Mouse (Mus musculus): Measurements from ENCODE around the gene Ppargc1a. TPM values are rescaled to one million over a fixed set of nuclear protein-coding genes. Genes with fewer than 3 reads are reported as not detected.

Gene Ppargc1a
- polyA plus RNA-seq, 1 experiment from 2014 or later = 51.5 TPM

- H3K9ac ChIP-seq = no peak overlapping the region
- no peak overlapping the region for H3K4me3 ChIP-seq
- H3K4me1 ChIP-seq (replicated peaks) = peaks cover 22% of the 10 kb centered on the region
- H3K4me2 ChIP-seq = no peak overlapping the region
- H3K27ac ChIP-seq (ENCODE audit: poor library complexity, severe bottlenecking) = no peak overlapping the region
- no peak for ATAC-seq (ENCODE audit: insufficient number of reproducible peaks, low FRiP score)
- H3K36me3 ChIP-seq = no peaks in the 10 kb centered on the region
- no peaks in the 10 kb centered on the region for H3K9me3 ChIP-seq (replicated peaks)
- no peaks in the 10 kb centered on the region for H3K27me3 ChIP-seq (replicated peaks)
- 68% methylated on average over 3 of the region's 3 CpGs for WGBS
Observed at GRCm38 (mm10) chr5:51583632-51584031, 16.1 kb upstream of the Ppargc1a start.

- no peak for ATAC-seq (ENCODE audit: insufficient number of reproducible peaks, low FRiP score)
- H3K27ac ChIP-seq (ENCODE audit: poor library complexity, severe bottlenecking) = no peak overlapping the region
- no peak overlapping the region for H3K4me2 ChIP-seq
- no peak overlapping the region for H3K9ac ChIP-seq
- WGBS = 42% methylated on average over 4 of the region's 4 CpGs
- no peaks in the 10 kb centered on the region for H3K27me3 ChIP-seq (replicated peaks)
- no peaks in the 10 kb centered on the region for H3K36me3 ChIP-seq
- no peak overlapping the region for H3K4me3 ChIP-seq
- no peaks in the 10 kb centered on the region for H3K9me3 ChIP-seq (replicated peaks)
- H3K4me1 ChIP-seq (replicated peaks) = peaks cover 22% of the 10 kb centered on the region
Observed at GRCm38 (mm10) chr5:51583030-51583429, 15.5 kb upstream of the Ppargc1a start.

- Histone ChIP-seq H3K4me1 (replicated peaks) (peaks cover 22% of the 10 kb centered on the region), H3K27ac (ENCODE audit: poor library complexity, severe bottlenecking) (no peak overlapping the region), H3K27me3 (replicated peaks) (no peaks in the 10 kb centered on the region), H3K9ac (no peak overlapping the region), H3K36me3 (no peaks in the 10 kb centered on the region), H3K4me3 (no peak overlapping the region), H3K4me2 (no peak overlapping the region), H3K9me3 (replicated peaks) (no peaks in the 10 kb centered on the region)
- no peak for ATAC-seq (ENCODE audit: insufficient number of reproducible peaks, low FRiP score)
- WGBS = 67% methylated on average over 5 of the region's 5 CpGs
Observed at GRCm38 (mm10) chr5:51582618-51583017, 15.1 kb upstream of the Ppargc1a start.

- Histone ChIP-seq H3K4me1 (replicated peaks) (no peaks in the 10 kb centered on the region), H3K9me3 (replicated peaks) (no peaks in the 10 kb centered on the region), H3K4me3 (no peak overlapping the region), H3K27ac (ENCODE audit: poor library complexity, severe bottlenecking) (no peak overlapping the region), H3K9ac (no peak overlapping the region), H3K36me3 (no peaks in the 10 kb centered on the region), H3K27me3 (replicated peaks) (no peaks in the 10 kb centered on the region), H3K4me2 (no peak overlapping the region)
- WGBS = 80% methylated on average over 1 of the region's 1 CpGs
- no peak for ATAC-seq (ENCODE audit: insufficient number of reproducible peaks, low FRiP score)
Observed at GRCm38 (mm10) chr5:51577594-51577993, 10.1 kb upstream of the Ppargc1a start.

GRCm38 (mm10) chr5:51573770-51574169 lies 6.2 kb upstream of the Ppargc1a start:
- Histone ChIP-seq H3K9ac (no peak overlapping the region), H3K4me1 (replicated peaks) (peaks cover 6% of the 10 kb centered on the region; the same call in 1 of the 2 replicates), H3K4me3 (no peak overlapping the region), H3K9me3 (replicated peaks) (no peaks in the 10 kb centered on the region), H3K27ac (ENCODE audit: poor library complexity, severe bottlenecking) (no peak overlapping the region), H3K27me3 (replicated peaks) (no peaks in the 10 kb centered on the region), H3K4me2 (no peak overlapping the region), H3K36me3 (no peaks in the 10 kb centered on the region)
- no peak for ATAC-seq (ENCODE audit: insufficient number of reproducible peaks, low FRiP score)
- WGBS = 48% methylated on average over 2 of the region's 2 CpGs

GRCm38 (mm10) chr5:51568198-51568690 lies 718 bp upstream of the Ppargc1a start:
- no peaks in the 10 kb centered on the region for H3K27me3 ChIP-seq (replicated peaks)
- no peaks in the 10 kb centered on the region for H3K36me3 ChIP-seq
- H3K4me3 ChIP-seq = no peak overlapping the region
- ATAC-seq (ENCODE audit: insufficient number of reproducible peaks, low FRiP score) = no peak
- peak overlapping the region; percentile 85 for H3K27ac ChIP-seq (ENCODE audit: poor library complexity, severe bottlenecking)
- H3K4me2 ChIP-seq = peak overlapping the region; percentile 53; the same call in 1 of the 2 replicates
- no peak overlapping the region for H3K9ac ChIP-seq
- H3K4me1 ChIP-seq (replicated peaks) = peaks cover 18% of the 10 kb centered on the region
- H3K9me3 ChIP-seq (replicated peaks) = no peaks in the 10 kb centered on the region
- 54% methylated on average over 8 of the region's 8 CpGs for WGBS

GRCm38 (mm10) chr5:51565672-51566071 lies 1.9 kb downstream of the Ppargc1a start:
- no peak overlapping the region for H3K4me3 ChIP-seq
- WGBS = 60% methylated on average over 2 of the region's 2 CpGs

GRCm38 (mm10) chr5:51565038-51565437 lies 2.5 kb downstream of the Ppargc1a start:
- H3K36me3 ChIP-seq = no peaks in the 10 kb centered on the region
- H3K27me3 ChIP-seq (replicated peaks) = no peaks in the 10 kb centered on the region

More at GRCm38 (mm10) chr5:51565672-51566071, 1.9 kb downstream of the Ppargc1a start:
- Histone ChIP-seq H3K36me3 (no peaks in the 10 kb centered on the region), H3K4me2 (no peak overlapping the region), H3K9ac (no peak overlapping the region), H3K9me3 (replicated peaks) (no peaks in the 10 kb centered on the region), H3K27ac (ENCODE audit: poor library complexity, severe bottlenecking) (no peak overlapping the region), H3K27me3 (replicated peaks) (no peaks in the 10 kb centered on the region), H3K4me1 (replicated peaks) (peaks cover 18% of the 10 kb centered on the region)
- ATAC-seq (ENCODE audit: insufficient number of reproducible peaks, low FRiP score) = no peak

GRCm38 (mm10) chr5:51563574-51563973 lies 4.0 kb downstream of the Ppargc1a start:
- no peak overlapping the region for H3K9ac ChIP-seq
- 81% methylated on average over 3 of the region's 3 CpGs for WGBS
- H3K36me3 ChIP-seq = no peaks in the 10 kb centered on the region

More at GRCm38 (mm10) chr5:51565038-51565437, 2.5 kb downstream of the Ppargc1a start:
- Histone ChIP-seq H3K4me3 (no peak overlapping the region), H3K4me2 (no peak overlapping the region), H3K27ac (ENCODE audit: poor library complexity, severe bottlenecking) (no peak overlapping the region), H3K9ac (no peak overlapping the region), H3K9me3 (replicated peaks) (no peaks in the 10 kb centered on the region), H3K4me1 (replicated peaks) (peaks cover 18% of the 10 kb centered on the region)
- ATAC-seq (ENCODE audit: insufficient number of reproducible peaks, low FRiP score) = no peak

GRCm38 (mm10) chr5:51557607-51558278 lies 9.8 kb downstream of the Ppargc1a start:
- Histone ChIP-seq H3K27ac (ENCODE audit: poor library complexity, severe bottlenecking) (no peak overlapping the region), H3K4me1 (replicated peaks) (peaks cover 13% of the 10 kb centered on the region), H3K9ac (no peak overlapping the region), H3K9me3 (replicated peaks) (no peaks in the 10 kb centered on the region), H3K4me2 (no peak overlapping the region), H3K36me3 (no peaks in the 10 kb centered on the region), H3K4me3 (no peak overlapping the region), H3K27me3 (replicated peaks) (no peaks in the 10 kb centered on the region)
- 70% methylated on average over 4 of the region's 4 CpGs for WGBS
- ATAC-seq (ENCODE audit: insufficient number of reproducible peaks, low FRiP score) = no peak

More at GRCm38 (mm10) chr5:51563574-51563973, 4.0 kb downstream of the Ppargc1a start:
- Histone ChIP-seq H3K4me3 (no peak overlapping the region), H3K4me1 (replicated peaks) (peaks cover 17% of the 10 kb centered on the region), H3K9me3 (replicated peaks) (no peaks in the 10 kb centered on the region), H3K4me2 (no peak overlapping the region), H3K27ac (ENCODE audit: poor library complexity, severe bottlenecking) (no peak overlapping the region), H3K27me3 (replicated peaks) (no peaks in the 10 kb centered on the region)
- no peak for ATAC-seq (ENCODE audit: insufficient number of reproducible peaks, low FRiP score)

GRCm38 (mm10) chr5:51553671-51554070 lies 13.9 kb downstream of the Ppargc1a start:
- Histone ChIP-seq H3K4me2 (peak overlapping the region; percentile 67), H3K27ac (ENCODE audit: poor library complexity, severe bottlenecking) (peak overlapping the region; percentile 98), H3K4me3 (peak overlapping the region; percentile 71), H3K9me3 (replicated peaks) (no peaks in the 10 kb centered on the region), H3K9ac (peak overlapping the region; percentile 86), H3K27me3 (replicated peaks) (no peaks in the 10 kb centered on the region), H3K36me3 (no peaks in the 10 kb centered on the region), H3K4me1 (replicated peaks) (peaks cover 24% of the 10 kb centered on the region)
- ATAC-seq (ENCODE audit: insufficient number of reproducible peaks, low FRiP score) = peak; percentile 88
- under 1% methylated on average over 5 of the region's 5 CpGs for WGBS
